Mouse (Mus musculus) liver, postnatal 0 days (tissue): ENCODE results near the gene Porcn. TPM values are rescaled to one million over a fixed set of nuclear protein-coding genes. Genes with fewer than 3 reads are reported as not detected.
A peak's percentile ranks its signal among the peaks of the same experiment; 100 is the strongest.

Experiments used
- ATAC-seq: fragments of 200-750 bp; cut with Nextera tagmentation; 2 replicates; pipeline ENCODE4 v1.8.0; 2017; ENCODE audit warnings: mild to moderate bottlenecking, moderate library complexity
- DNase-seq: peaks from one replicate; pipeline ENCODE4 v3.0.0-alpha.2; 2016
- H3K27ac ChIP-seq: fragments of 300-500 bp; sonication (generic); 2 replicates; pipeline ENCODE4 v1.5.1; 2014; ENCODE audit warnings: antibody characterized with exemption, moderate library complexity, mild to moderate bottlenecking, low read depth
- H3K27me3 ChIP-seq: fragments of 300-500 bp; sonication (generic); 2 replicates; pipeline ENCODE4 v1.6.1; 2014; ENCODE audit warnings: low read length, control low read depth, mixed read lengths; ENCODE audit not compliant: insufficient read depth
- H3K36me3 ChIP-seq: fragments of 300-500 bp; sonication (generic); replicated peaks from 2 replicates; pipeline ENCODE4 v1.6.1; 2014; ENCODE audit warnings: mild to moderate bottlenecking, control low read depth, low read length, moderate library complexity, mixed read lengths; ENCODE audit not compliant: insufficient read depth
- H3K4me1 ChIP-seq: fragments of 300-500 bp; sonication (generic); 2 replicates; pipeline ENCODE4 v1.6.1; 2014; ENCODE audit warnings: antibody characterized with exemption, mild to moderate bottlenecking, control low read depth; ENCODE audit not compliant: insufficient read depth
- H3K4me2 ChIP-seq: fragments of 300-500 bp; sonication (generic); 2 replicates; pipeline ENCODE4 v1.6.1; 2014; ENCODE audit warnings: low read depth, mild to moderate bottlenecking, low read length, moderate library complexity, mixed read lengths
- H3K4me3 ChIP-seq: fragments of 300-500 bp; sonication (generic); 2 replicates; pipeline ENCODE4 v1.5.1; 2014; ENCODE audit warnings: low read depth, low read length
- H3K9ac ChIP-seq: fragments of 300-500 bp; sonication (generic); replicated peaks from 2 replicates; pipeline ENCODE4 v1.6.1; 2014; ENCODE audit warnings: mild to moderate bottlenecking, moderate library complexity
- H3K9me3 ChIP-seq: fragments of 300-500 bp; sonication (generic); 2 replicates; pipeline ENCODE4 v1.6.1; 2016; ENCODE audit warnings: mild to moderate bottlenecking, control low read depth, low read length, mixed read lengths
- CTCF ChIP-seq: sonication (generic); IDR thresholded peaks from 2 replicates; pipeline ENCODE4 v1.5.1; 2016; ENCODE audit warnings: antibody characterized with exemption, low read depth
- EP300 ChIP-seq: IDR thresholded peaks from 2 replicates; pipeline ENCODE4 v1.6.1; 2016; ENCODE audit warnings: antibody characterized with exemption, low read depth, mild to moderate bottlenecking
- WGBS: fragments of 180-500 bp; shearing (Covaris S2); extraction: QIAGEN DNeasy Blood & Tissue Kit; methylation state at CpG from one replicate; pipeline ENCODE4 v1.1.7; 2014; ENCODE audit not compliant: insufficient replicate concordance; 5-methylcytosine and 5-hydroxymethylcytosine counted together
- polyA plus RNA-seq: library from polyadenylated mRNA; unstranded; fragments of >200 nt; fragmentation: Nextera tagmentation; extraction: Ambion mirVana; gene quantifications from 2 replicates; pipeline ENCODE4 v1.2.1, GENCODE M21; 2015

Gene Porcn
- polyA plus RNA-seq, 1 experiment from 2014 or later: 1.5 TPM

DNA sequence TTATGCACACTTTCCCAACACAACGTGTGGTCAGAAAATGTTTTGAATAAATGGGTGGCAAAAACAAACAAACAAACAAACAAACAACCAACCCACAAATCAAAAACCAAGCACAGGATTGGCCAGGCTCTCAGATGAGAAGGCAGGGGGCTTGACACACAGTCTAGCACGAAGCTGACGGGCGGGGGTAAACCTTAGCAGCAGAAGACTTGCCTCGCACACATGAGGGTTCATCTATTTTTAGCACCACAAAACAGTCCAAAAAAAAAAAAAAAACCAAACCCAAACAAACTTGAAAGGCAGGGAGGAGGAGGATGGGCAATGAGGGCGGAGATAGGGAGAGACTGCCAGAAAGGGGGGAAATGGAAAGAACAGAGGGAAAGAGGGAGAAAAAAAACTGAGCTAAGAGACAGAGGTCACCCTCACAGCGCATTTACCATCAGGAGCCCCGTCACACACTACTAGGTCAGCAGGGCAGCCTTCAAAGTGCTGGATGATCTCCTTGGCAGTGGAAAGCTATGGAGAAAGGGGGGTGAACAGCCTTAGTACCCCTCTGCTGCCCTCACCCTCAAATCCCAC lies 42.3 kb upstream of the Porcn start:
- Histone ChIP-seq H3K4me3 (no peak overlapping the region), H3K4me2 (no peak overlapping the region), H3K9ac (no peak overlapping the region), H3K9me3 (no peaks in the 10 kb centered on the region), H3K4me1 (no peaks in the 10 kb centered on the region; the same call in 1 of the 2 replicates), H3K27me3 (no peaks in the 10 kb centered on the region), H3K27ac (no peak overlapping the region), H3K36me3 (no peaks in the 10 kb centered on the region)
- no peak for ATAC-seq
- DNase-seq: no peak
- WGBS: 77% methylated on average over 8 of the region's 8 CpGs
- TF ChIP-seq EP300 (no peak), CTCF (no peak)

DNA sequence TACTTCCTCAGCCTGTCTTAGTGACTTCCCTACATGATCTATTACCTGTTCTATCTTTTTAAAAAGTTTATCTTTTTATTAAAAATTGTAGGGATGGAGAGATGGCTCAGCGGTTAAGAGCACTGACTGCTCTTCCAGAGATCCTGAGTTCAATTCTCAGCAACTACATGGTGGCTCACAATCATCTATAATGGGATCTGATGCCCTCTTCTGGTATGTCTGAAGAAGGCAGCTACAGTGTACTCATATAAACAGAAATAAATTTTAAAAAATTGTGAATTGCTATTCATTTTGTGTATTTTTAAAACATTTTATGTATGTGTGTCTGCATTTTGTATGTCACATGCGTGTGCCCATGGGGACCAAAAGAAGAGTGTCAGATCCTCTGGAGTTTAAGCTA lies 41.4 kb upstream of the Porcn start:
- WGBS: 78% methylated on average over 2 of the region's 2 CpGs
- peak; percentile 44 for TF ChIP-seq CTCF
- TF ChIP-seq EP300: no peak
- Histone ChIP-seq H3K27ac (no peak overlapping the region), H3K36me3 (no peaks in the 10 kb centered on the region), H3K9ac (no peak overlapping the region), H3K9me3 (no peaks in the 10 kb centered on the region), H3K4me2 (no peak overlapping the region), H3K4me3 (no peak overlapping the region), H3K4me1 (no peaks in the 10 kb centered on the region; the same call in 1 of the 2 replicates), H3K27me3 (no peaks in the 10 kb centered on the region)
- no peak for ATAC-seq
- no peak for DNase-seq

DNA sequence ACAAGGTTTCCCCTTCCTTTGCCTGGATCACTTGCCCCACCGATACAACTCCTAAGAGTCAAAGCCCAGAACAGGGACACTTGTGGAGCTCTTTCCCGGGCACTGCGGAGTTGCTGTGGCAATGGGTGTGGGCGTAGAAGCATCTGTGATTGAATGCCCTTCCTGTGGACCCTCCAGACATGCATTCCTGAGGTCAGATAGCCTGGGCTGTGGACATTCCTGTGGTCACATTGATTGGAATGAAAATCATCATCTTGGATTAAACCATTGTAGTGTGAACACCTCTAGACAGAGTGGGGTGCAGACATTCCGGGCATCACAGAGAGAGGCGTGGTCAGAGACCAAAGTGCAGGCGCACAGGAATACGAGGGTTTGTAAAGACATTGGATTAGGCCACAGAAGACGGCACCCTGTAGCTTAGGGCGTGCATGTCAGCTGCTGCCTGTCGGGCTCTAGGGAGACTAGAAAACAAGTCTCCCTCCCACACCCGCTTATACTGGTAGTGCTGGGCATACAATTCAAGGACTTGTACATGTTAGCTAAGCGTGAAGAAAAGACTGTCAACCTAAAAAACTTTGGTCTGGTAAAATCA lies 32.6 kb upstream of the Porcn start:
- Histone ChIP-seq H3K36me3 (no peaks in the 10 kb centered on the region; the same call in 1 of the 2 replicates), H3K27me3 (no peaks in the 10 kb centered on the region), H3K4me1 (no peaks in the 10 kb centered on the region), H3K4me2 (no peak overlapping the region), H3K27ac (no peak overlapping the region), H3K4me3 (no peak overlapping the region), H3K9me3 (no peaks in the 10 kb centered on the region), H3K9ac (no peak overlapping the region)
- TF ChIP-seq EP300 (no peak), CTCF (no peak)
- no peak for DNase-seq
- 75% methylated on average over 13 of the region's 13 CpGs for WGBS
- no peak for ATAC-seq

DNA sequence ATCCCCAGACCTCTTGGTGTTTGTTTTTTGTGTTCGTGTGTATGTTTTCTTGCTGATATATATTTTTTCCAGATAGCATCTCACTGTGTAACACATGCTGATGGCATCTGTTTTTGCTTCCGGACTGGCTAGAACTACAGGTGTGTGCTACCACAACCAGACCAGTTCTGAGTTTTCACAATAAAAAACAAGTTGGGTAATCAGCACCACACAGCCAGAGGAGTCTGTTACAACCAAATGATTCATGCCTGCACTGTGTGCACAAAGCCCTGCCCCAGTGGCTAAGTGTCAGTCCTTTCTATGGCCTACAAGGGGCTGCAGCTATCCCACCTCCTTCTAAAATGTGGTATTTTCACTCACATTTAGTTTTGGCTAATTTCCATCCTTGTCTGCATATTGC lies 30.4 kb upstream of the Porcn start:
- Histone ChIP-seq H3K36me3 (no peaks in the 10 kb centered on the region; the same call in 1 of the 2 replicates), H3K4me2 (no peak overlapping the region), H3K9me3 (no peaks in the 10 kb centered on the region), H3K27me3 (no peaks in the 10 kb centered on the region), H3K9ac (no peak overlapping the region), H3K4me3 (no peak overlapping the region), H3K27ac (no peak overlapping the region), H3K4me1 (no peaks in the 10 kb centered on the region)
- ATAC-seq (no peak), DNase-seq (no peak)
- TF ChIP-seq CTCF: no peak
- TF ChIP-seq EP300: no peak
- WGBS: 75% methylated on average over 2 of the region's 2 CpGs

DNA sequence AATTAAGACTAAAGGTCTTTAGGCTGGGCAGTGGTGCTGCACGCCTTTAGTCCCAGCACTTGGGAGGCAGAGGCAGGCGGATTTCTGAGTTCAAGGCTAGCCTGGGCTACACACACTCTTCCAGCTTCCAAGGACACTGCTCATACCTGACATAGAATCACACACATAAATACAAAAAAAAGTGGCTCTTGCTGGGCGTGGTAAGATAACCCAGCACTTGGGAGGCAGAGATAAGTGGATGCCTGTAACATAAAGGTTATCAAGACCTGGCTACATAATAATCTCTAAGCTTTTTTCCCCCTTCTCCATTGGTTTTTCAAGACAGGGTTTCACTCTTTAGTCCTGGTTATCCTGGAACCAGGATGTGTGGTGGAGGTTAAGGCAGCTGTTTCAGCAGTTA lies 27.3 kb upstream of the Porcn start:
- ATAC-seq (no peak), DNase-seq (no peak)
- Histone ChIP-seq H3K9me3 (no peaks in the 10 kb centered on the region), H3K4me2 (no peak overlapping the region), H3K27me3 (no peaks in the 10 kb centered on the region), H3K36me3 (no peaks in the 10 kb centered on the region), H3K4me1 (no peaks in the 10 kb centered on the region), H3K4me3 (no peak overlapping the region), H3K27ac (no peak overlapping the region), H3K9ac (no peak overlapping the region)
- 66% methylated on average over 3 of the region's 3 CpGs for whole genome bisulfite sequencing
- TF ChIP-seq CTCF: no peak
- no peak for TF ChIP-seq EP300

DNA sequence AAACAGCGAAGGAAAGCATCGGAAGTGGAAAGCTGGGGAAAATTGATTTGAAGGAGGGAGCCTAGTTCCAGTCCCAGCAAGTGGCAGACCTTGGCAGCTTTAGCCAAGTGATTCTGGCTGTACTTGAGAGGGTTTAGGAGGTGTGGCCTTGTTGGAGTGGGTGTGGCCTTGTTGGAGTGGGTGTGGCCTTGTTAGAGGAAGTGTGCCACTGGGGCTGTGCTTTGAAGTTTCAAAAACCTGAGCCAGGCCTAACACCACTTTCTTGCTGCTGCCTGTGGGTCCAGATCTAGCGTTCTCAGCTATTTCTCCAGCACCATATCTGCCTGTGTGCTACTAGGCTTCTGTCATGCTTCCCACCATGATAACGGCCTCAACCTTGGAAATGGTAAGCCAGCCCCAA lies 23.9 kb upstream of the Porcn start:
- 71% methylated on average over 4 of the region's 4 CpGs for WGBS
- no peaks in the 10 kb centered on the region for H3K36me3 ChIP-seq
- ATAC-seq: no peak
- no peak overlapping the region for H3K27ac ChIP-seq
- H3K4me1 ChIP-seq: no peaks in the 10 kb centered on the region
- no peaks in the 10 kb centered on the region for H3K27me3 ChIP-seq
- H3K9me3 ChIP-seq: no peaks in the 10 kb centered on the region
- TF ChIP-seq CTCF: no peak
- TF ChIP-seq EP300: no peak
- DNase-seq: peak; percentile 22
- no peak overlapping the region for H3K4me2 ChIP-seq
- no peak overlapping the region for H3K9ac ChIP-seq
- no peak overlapping the region for H3K4me3 ChIP-seq

DNA sequence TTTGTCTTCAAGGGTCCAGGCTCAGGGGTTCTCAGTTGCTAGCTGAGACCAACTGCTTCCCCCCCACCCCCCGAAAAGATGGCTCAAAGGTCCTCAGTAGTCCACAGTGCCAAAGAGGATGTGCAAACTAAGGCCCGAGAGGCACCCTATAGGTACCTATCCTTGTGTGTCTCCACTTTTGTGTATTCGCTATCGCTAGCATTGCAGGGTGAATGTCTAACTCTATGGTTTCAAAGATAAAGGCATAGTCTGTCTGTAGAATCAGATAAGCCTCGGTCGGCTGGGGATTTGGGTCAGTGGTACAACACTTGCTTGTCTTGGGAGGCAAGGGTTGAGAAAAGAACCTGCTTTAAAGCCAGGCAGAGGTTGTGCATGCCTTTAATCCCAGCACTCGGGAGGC lies 17.1 kb upstream of the Porcn start:
- TF ChIP-seq CTCF (no peak), EP300 (no peak)
- Histone ChIP-seq H3K4me1 (no peaks in the 10 kb centered on the region), H3K27ac (no peak overlapping the region), H3K27me3 (no peaks in the 10 kb centered on the region), H3K9me3 (no peaks in the 10 kb centered on the region), H3K9ac (no peak overlapping the region), H3K36me3 (no peaks in the 10 kb centered on the region), H3K4me2 (no peak overlapping the region), H3K4me3 (no peak overlapping the region)
- WGBS: 60% methylated on average over 7 of the region's 7 CpGs
- no peak for DNase-seq
- no peak for ATAC-seq
